Mouse (Mus musculus) thymus, adult 2 months (tissue): Measurements from ENCODE around the gene Kdm1a.

Experiments
- CTCF ChIP-seq: fragments of 200-500 bp; IDR thresholded peaks from 2 replicates; pipeline ENCODE4 v1.5.1; 2012; ENCODE audit warnings: mild to moderate bottlenecking, control low read depth, low read length, moderate library complexity, borderline replicate concordance; ENCODE audit not compliant: control insufficient read depth, poor library complexity, insufficient read depth; ENCODE audit errors: extremely low read depth
- POLR2A ChIP-seq: fragments of 200-500 bp; IDR thresholded peaks from 2 replicates; pipeline ENCODE4 v1.6.1; 2012; ENCODE audit warnings: mild to moderate bottlenecking, low read length, control low read depth, moderate library complexity; ENCODE audit not compliant: control insufficient read depth, poor library complexity, insufficient read depth; ENCODE audit errors: extremely low read depth

DNA sequence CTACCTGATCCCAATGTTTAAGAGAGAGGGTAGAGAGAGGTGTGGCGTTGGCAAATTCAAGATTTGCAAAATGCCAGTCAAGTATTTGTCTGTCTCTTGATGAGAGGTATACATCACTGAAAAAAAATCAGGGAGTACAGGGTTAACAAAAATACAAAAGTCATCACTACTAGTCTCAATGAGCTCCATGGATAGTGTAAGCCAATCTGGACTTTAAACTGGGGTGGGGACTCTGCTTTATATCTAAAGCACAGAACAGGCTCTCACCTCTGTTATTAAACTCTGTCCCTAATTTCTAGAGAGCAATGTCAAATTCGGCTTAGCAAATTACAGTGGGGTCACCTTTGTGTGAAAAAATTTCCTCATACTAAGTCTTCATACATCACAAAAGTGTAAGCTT is 44.9 kb downstream of the Kdm1a start:
- TF ChIP-seq CTCF (no peak), POLR2A (no peak)
